In the genomic region with DNA sequence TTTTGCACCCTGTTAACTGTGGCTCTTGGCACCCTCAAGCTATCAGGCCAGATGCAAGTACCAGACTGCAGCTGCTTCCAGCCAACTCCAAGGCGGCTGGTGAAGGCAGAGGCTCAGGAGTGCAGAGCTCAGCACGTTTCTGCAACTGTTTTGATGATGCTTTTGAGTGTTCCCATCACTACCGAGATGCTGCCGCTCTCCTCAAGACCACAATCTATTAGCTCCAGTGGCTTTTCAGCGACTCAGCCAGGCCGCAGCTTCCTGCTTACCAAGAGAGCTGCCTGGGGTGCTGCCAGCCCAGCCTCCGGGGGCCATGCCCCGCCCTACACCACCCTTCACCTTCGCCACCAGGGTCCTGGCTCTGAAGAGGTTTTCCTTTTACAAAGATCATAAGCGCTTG, we compare ENCODE assay signal across 9 mouse cellular contexts.
DNase-seq lines count a peak whose midpoint lies in the region; ATAC-seq lines count a peak whose summit lies in the region.
"Had no signal": no experiment of that assay in that cellular context is flagged by ENCODE, and none has a peak within 500 bp of the region (broad histone marks: within the 10 kb centered on the region; RNA-seq: fewer than 3 reads in every experiment).

No protein-coding gene starts in this region.

- H3K9me3 ChIP-seq in liver, embryonic 11.5 days (ENCODE audit: control insufficient read depth, low read length): no peaks in the 10 kb centered on the region

- no peaks in the 10 kb centered on the region for H3K4me1 ChIP-seq in liver, embryonic 11.5 days (replicated peaks; ENCODE audit: control insufficient read depth, insufficient read depth, low read length)

- ATAC-seq in liver, embryonic 11.5 days (replicated peaks; ENCODE audit: low FRiP score): no peak; the same call in 1 of the 2 replicates
- ATAC-seq in erythroid progenitor cell, adult 5-6 weeks (replicated peaks; ENCODE audit: low FRiP score, poor library complexity, severe bottlenecking): no peak

- no peaks in the 10 kb centered on the region for H3K27me3 ChIP-seq in liver, embryonic 11.5 days (replicated peaks; ENCODE audit: control insufficient read depth, insufficient read depth, low read length)
- H3K27me3 ChIP-seq: CH12.LX had no signal

- intact Hi-C loops in heart, postnatal 36 days (cut with DNase I): no loop called here

- no peak overlapping the region for H3K9ac ChIP-seq in liver, embryonic 11.5 days (ENCODE audit: low read depth, low read length)

- no peak overlapping the region for H3K4me2 ChIP-seq in liver, embryonic 11.5 days

- DNase-seq in embryo, embryonic 9.5 days (ENCODE audit: extremely low spot score): peak; percentile 14
- DNase-seq in embryo, embryonic 10.5 days (ENCODE audit: low spot score): no peak
- DNase-seq in liver: peak; percentile 10
- DNase-seq in liver, embryonic 11.5 days (ENCODE audit: low spot score): no peak
- peak; percentile 7 to 9 for DNase-seq in heart, postnatal 36 days
- peak; percentile 40 to 55 for DNase-seq in spleen, postnatal 36 days (ENCODE audit: low spot score in 2 of 2)
- DNase-seq in layer of hippocampus, postnatal 25 days (ENCODE audit: extremely low spot score in 1 of 2, low spot score in 1 of 2): no peak

- 26% methylated on average over 10 of the region's 10 CpGs for WGBS in liver, embryonic 11.5 days

- no peaks in the 10 kb centered on the region for H3K36me3 ChIP-seq in liver, embryonic 11.5 days (ENCODE audit: control insufficient read depth, insufficient read depth, low read length)

- no peak overlapping the region for H3K27ac ChIP-seq in liver, embryonic 11.5 days (ENCODE audit: low read depth, low read length)

- H3K4me3 ChIP-seq in liver, embryonic 11.5 days (ENCODE audit: low read depth, low read length): no peak overlapping the region

Comparison
In these comparisons a context has a peak if more than half of its experiments do, and no peak if none do; other contexts are left out.
1. DNase-seq: peak in embryo, embryonic 9.5 days (single experiment), liver (single experiment), heart, postnatal 36 days (2 of 2) and spleen, postnatal 36 days (2 of 2); none in embryo, embryonic 10.5 days (single experiment), liver, embryonic 11.5 days (single experiment) and layer of hippocampus, postnatal 25 days (0 of 2).